Mouse (Mus musculus): ENCODE measurements around the gene Icam4. TPM values are rescaled to one million over a fixed set of nuclear protein-coding genes. Genes with fewer than 3 reads are reported as not detected.
A peak's percentile ranks its signal among the peaks of the same experiment; 100 is the strongest.

Icam4 gene
- total and polyA plus RNA-seq, 3 experiments, result 0.96 to 2.9 (median 1.1) TPM

DNA sequence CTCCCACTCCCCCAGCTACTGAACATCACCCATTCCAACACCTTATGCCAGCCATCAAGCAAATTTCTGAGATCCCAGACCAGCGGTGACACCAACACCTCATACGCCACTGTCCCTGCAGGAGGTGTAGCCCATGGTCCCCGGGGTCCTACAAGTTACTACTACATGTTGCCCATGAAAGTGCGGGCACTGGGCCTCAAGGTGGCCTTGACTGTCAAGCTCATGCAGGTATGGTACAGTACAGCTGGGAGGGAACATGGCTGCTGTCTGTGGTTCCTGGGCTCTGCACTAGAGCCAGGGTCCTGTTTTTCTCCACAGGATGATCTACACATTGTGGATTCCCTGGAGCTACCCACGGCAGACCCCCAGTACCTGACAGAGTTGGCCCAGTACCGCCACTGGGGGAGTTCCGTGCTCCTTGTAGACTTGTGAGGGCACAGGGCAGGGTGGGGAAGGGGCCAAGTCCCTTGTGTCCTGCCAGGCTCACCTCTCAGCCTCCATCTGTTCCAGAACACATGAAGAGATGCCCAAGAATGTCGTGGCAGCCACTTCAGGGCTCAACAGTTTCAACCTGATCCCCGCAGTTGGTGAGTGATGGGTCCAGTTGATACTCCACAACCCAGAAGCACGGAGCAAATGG lies 21.7 kb upstream of the Icam4 start:
- dilution Hi-C loops (cut with MboI; ENCODE audit: extremely low pct_ligation_motif_present, extremely low pct_unique_long_range_greater_than_20kb, low sequenced_read_pairs) (no loop called here), in situ Hi-C loops (cut with MboI; ENCODE audit: low pct_ligation_motif_present, low pct_unique_long_range_greater_than_20kb, low sequenced_read_pairs) (no loop called here)
- Histone ChIP-seq H3K4me1 (ENCODE audit: control insufficient read depth in 1 of 2, insufficient read depth in 2 of 2) (peaks cover 2 to 10% of the 10 kb centered on the region in 2 experiments; a peak in 3 of 4 replicates), H3K9me3 (replicated peaks; ENCODE audit: low read length) (no peaks in the 10 kb centered on the region), H3K9ac (ENCODE audit: insufficient read depth, low read depth) (no peak overlapping the region), H3K4me2 (ENCODE audit: insufficient read depth, low read depth, poor library complexity, severe bottlenecking) (no peak overlapping the region), H3K27ac (ENCODE audit: insufficient read depth, low read depth) (no peak overlapping the region), H3K27me3 (replicated peaks) (no peaks in the 10 kb centered on the region), H3K4me3 (replicated peaks in 1 of 3; ENCODE audit: low read depth in 2 of 3, low read length in 2 of 3, poor library complexity in 1 of 3) (no peak overlapping the region), H3K36me3 (replicated peaks in 1 of 2; ENCODE audit: control insufficient read depth in 1 of 2, insufficient read depth in 1 of 2, low read length in 1 of 2) (peaks cover 42 to 49% of the 10 kb centered on the region in 2 experiments), H3K79me2 (replicated peaks; ENCODE audit: control insufficient read depth, extremely low read depth, insufficient read depth, poor library complexity, severe bottlenecking) (peaks cover 11% of the 10 kb centered on the region)
- no peak for DNase-seq (ENCODE audit: extremely low read depth)
- TF ChIP-seq POLR2AphosphoS2 (IDR thresholded peaks at IDR 0.05; ENCODE audit: low read depth, low read length) (no peak), UBTF (IDR thresholded peaks at IDR 0.05; ENCODE audit: low read depth, low read length) (no peak)

DNA sequence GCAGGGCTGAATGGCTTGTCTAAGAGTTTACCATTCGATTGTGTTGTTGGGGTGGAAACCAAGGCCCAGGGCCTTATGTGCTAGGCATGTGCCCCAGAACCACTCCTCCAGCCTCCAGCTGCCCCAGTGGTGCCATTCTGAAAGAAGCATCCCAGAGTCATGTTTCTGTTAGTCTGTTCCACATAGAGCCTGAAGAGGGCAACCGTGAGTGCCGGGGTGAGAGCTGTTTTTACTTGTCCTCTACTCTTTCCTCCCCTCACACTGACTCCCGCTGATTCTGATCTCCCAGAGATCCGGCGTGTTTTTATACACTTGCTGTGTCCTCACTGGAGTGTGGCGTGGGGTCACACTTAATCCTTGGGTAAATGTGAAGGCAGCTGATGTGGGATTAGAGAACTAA lies 21.2 kb upstream of the Icam4 start:
- Histone ChIP-seq H3K4me3 (replicated peaks in 1 of 3; ENCODE audit: low read depth in 2 of 3, low read length in 2 of 3, poor library complexity in 1 of 3) (no peak overlapping the region), H3K9me3 (replicated peaks; ENCODE audit: low read length) (no peaks in the 10 kb centered on the region), H3K4me1 (ENCODE audit: control insufficient read depth in 1 of 2, insufficient read depth in 2 of 2) (peaks cover 2 to 10% of the 10 kb centered on the region in 2 experiments; a peak in 3 of 4 replicates), H3K27me3 (replicated peaks) (no peaks in the 10 kb centered on the region), H3K79me2 (replicated peaks; ENCODE audit: control insufficient read depth, extremely low read depth, insufficient read depth, poor library complexity, severe bottlenecking) (peaks cover 11% of the 10 kb centered on the region), H3K27ac (ENCODE audit: insufficient read depth, low read depth) (no peak overlapping the region), H3K4me2 (ENCODE audit: insufficient read depth, low read depth, poor library complexity, severe bottlenecking) (no peak overlapping the region), H3K36me3 (replicated peaks in 1 of 2; ENCODE audit: control insufficient read depth in 1 of 2, insufficient read depth in 1 of 2, low read length in 1 of 2) (peaks cover 42 to 49% of the 10 kb centered on the region in 2 experiments), H3K9ac (ENCODE audit: insufficient read depth, low read depth) (no peak overlapping the region)
- no peak for DNase-seq (ENCODE audit: extremely low read depth)
- in situ Hi-C loops (cut with MboI; ENCODE audit: low pct_ligation_motif_present, low pct_unique_long_range_greater_than_20kb, low sequenced_read_pairs), result no loop called here
- TF ChIP-seq NELFE (IDR thresholded peaks at IDR 0.05; ENCODE audit: low read depth, low read length), result no peak
- no peak for TF ChIP-seq POLR2A (IDR thresholded peaks at IDR 0.05; ENCODE audit: low read depth, low read length)
- peak in 1 of 2 experiments; percentile 51; a peak in 2 of 4 replicates for TF ChIP-seq CTCF (conservative IDR thresholded peaks at IDR 0.05 in 1 of 2, IDR thresholded peaks at IDR 0.05 in 1 of 2; ENCODE audit: low read depth in 2 of 2, low read length in 2 of 2)
- TF ChIP-seq ELF1 (IDR thresholded peaks at IDR 0.05; ENCODE audit: low read depth, low read length), result no peak
- no peak for TF ChIP-seq MXI1 (IDR thresholded peaks at IDR 0.05; ENCODE audit: low read depth, low read length)
- no peak for TF ChIP-seq ZC3H11A (IDR thresholded peaks at IDR 0.05; ENCODE audit: low read depth, low read length)
- TF ChIP-seq JUND (conservative IDR thresholded peaks at IDR 0.05; ENCODE audit: low read depth, low read length), result no peak
- TF ChIP-seq RAD21 (IDR thresholded peaks at IDR 0.05; ENCODE audit: low read depth, low read length), result peak; percentile 20
- TF ChIP-seq PAX5 (IDR thresholded peaks at IDR 0.05; ENCODE audit: low read length), result no peak
- TF ChIP-seq CHD2 (IDR thresholded peaks at IDR 0.05; ENCODE audit: low read length), result no peak
- TF ChIP-seq GABPA (IDR thresholded peaks at IDR 0.05; ENCODE audit: insufficient replicate concordance, low read depth, low read length), result no peak
- peak; percentile 36; the same call in 1 of the 2 replicates for TF ChIP-seq SMC3 (IDR thresholded peaks at IDR 0.05; ENCODE audit: low read depth, low read length)
- no peak for TF ChIP-seq ETS1 (conservative IDR thresholded peaks at IDR 0.05; ENCODE audit: low read depth, low read length)
- dilution Hi-C loops (cut with MboI; ENCODE audit: extremely low pct_ligation_motif_present, extremely low pct_unique_long_range_greater_than_20kb, low sequenced_read_pairs), result no loop called here

Data from CH12.LX (cell line).